Mouse (Mus musculus) forebrain, postnatal 0 days (tissue): ENCODE results near the gene Map3k5. TPM values are rescaled to one million over a fixed set of nuclear protein-coding genes. Genes with fewer than 3 reads are reported as not detected.

ENCODE experiments used
- ATAC-seq: fragments of 200-750 bp; cut with Nextera tagmentation; 2 replicates; pipeline ENCODE4 v1.8.0; 2017; ENCODE audit warnings: mild to moderate bottlenecking, moderate library complexity
- DNase-seq: peaks from one replicate; pipeline ENCODE4 v3.0.0-alpha.2; 2015
- H3K27ac ChIP-seq: fragments of 300-500 bp; sonication (generic); 2 replicates; pipeline ENCODE4 v1.5.1; 2014; ENCODE audit warnings: low read depth, mild to moderate bottlenecking, antibody characterized with exemption, low read length, moderate library complexity, mixed read lengths
- H3K27me3 ChIP-seq: fragments of 300-500 bp; sonication (generic); 2 replicates; pipeline ENCODE4 v1.6.1; 2014; ENCODE audit warnings: mild to moderate bottlenecking, low read length, mixed read lengths; ENCODE audit not compliant: insufficient read depth
- H3K36me3 ChIP-seq: fragments of 300-500 bp; sonication (generic); 2 replicates; pipeline ENCODE4 v1.6.1; 2014; ENCODE audit warnings: mild to moderate bottlenecking, moderate library complexity; ENCODE audit not compliant: insufficient read depth
- H3K4me1 ChIP-seq: fragments of 300-500 bp; sonication (generic); 2 replicates; pipeline ENCODE4 v1.6.1; 2014; ENCODE audit warnings: antibody characterized with exemption; ENCODE audit not compliant: insufficient read depth
- H3K4me2 ChIP-seq: fragments of 300-500 bp; sonication (generic); 2 replicates; pipeline ENCODE4 v1.6.1; 2014; ENCODE audit warnings: low read depth, mild to moderate bottlenecking, moderate library complexity
- H3K4me3 ChIP-seq: fragments of 300-500 bp; sonication (generic); 2 replicates; pipeline ENCODE4 v1.5.1; 2014; ENCODE audit warnings: low read depth, low read length, mixed read lengths
- H3K9ac ChIP-seq: fragments of 300-500 bp; sonication (generic); 2 replicates; pipeline ENCODE4 v1.6.1; 2014; ENCODE audit warnings: mild to moderate bottlenecking
- H3K9me3 ChIP-seq: fragments of 300-500 bp; sonication (generic); 2 replicates; pipeline ENCODE4 v1.6.1; 2016; ENCODE audit warnings: low read length
- CTCF ChIP-seq: sonication (generic); IDR thresholded peaks from 2 replicates; pipeline ENCODE4 v1.5.1; 2016; ENCODE audit warnings: antibody characterized with exemption, control low read depth, low read depth
- WGBS: fragments of 180-500 bp; shearing (Covaris S2); extraction: QIAGEN DNeasy Blood & Tissue Kit; methylation state at CpG from one replicate; pipeline ENCODE4 v1.1.7; 2014; 5-methylcytosine and 5-hydroxymethylcytosine counted together
- polyA plus RNA-seq: library from polyadenylated mRNA; unstranded; fragments of >200 nt; fragmentation: Nextera tagmentation; extraction: Ambion mirVana; gene quantifications from 2 replicates; pipeline ENCODE4 v1.2.1, GENCODE M21; 2015
- total RNA-seq: library from RNA; depleted of rRNA; stranded (reverse); fragments of >200 nt; gene quantifications from 2 replicates; pipeline ENCODE4 v1.2.3, GENCODE M21; 2014; rRNA removed

Map3k5 gene
- total and polyA plus RNA-seq, 2 experiments from 2014 or later = 1.3 to 5.8 TPM

DNA sequence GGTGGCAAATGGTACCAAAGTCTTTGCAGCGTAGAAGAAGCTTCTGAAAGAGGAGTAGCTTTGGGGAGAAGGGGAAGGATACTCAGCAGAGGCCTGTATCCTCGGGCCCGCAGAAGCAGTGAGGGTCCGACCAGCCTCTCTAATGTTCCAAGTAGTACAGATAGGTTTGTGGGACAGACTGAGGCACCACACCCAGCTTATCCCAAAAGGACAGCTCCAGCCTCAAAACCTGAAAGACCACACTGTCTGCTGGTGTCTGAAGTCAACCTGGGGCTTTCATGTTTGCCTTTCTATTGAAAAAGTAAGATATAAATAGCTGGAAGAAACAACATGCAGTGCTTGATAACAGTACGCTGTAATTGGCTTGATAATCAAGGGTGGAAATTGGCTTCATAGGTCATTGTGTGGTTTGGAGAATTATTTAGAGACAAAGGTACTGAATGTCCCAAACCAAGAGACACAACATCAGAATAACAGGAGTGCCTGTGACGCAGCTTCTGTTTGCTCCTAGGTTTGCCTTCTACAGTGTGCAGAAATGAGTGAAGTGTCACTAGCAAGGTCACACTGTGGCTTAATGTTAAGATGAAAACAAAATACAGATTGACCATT, 256.0 kb downstream of the Map3k5 start:
- no peaks in the 10 kb centered on the region for H3K36me3 ChIP-seq
- no peak overlapping the region for H3K4me2 ChIP-seq
- no peaks in the 10 kb centered on the region for H3K9me3 ChIP-seq
- ATAC-seq (no peak), DNase-seq (no peak)
- H3K4me1 ChIP-seq = no peaks in the 10 kb centered on the region
- no peaks in the 10 kb centered on the region for H3K27me3 ChIP-seq
- no peak overlapping the region for H3K4me3 ChIP-seq
- 93% methylated on average over 6 of the region's 6 CpGs for WGBS
- H3K9ac ChIP-seq = no peak overlapping the region
- H3K27ac ChIP-seq = no peak overlapping the region
- TF ChIP-seq CTCF = no peak

Other genes starting within 250 kb of the Map3k5 start
- 0.19 TPM in 1 of 2 replicates, not detected in the other for gene Il20ra, start 221.9 kb upstream of the Map3k5 start, total RNA-seq
- not detected in 2 replicates for gene Il20ra, start 221.9 kb upstream of the Map3k5 start, polyA plus RNA-seq
- 1.5 and 2.5 TPM in 2 replicates for gene Slc35d3, start 83.0 kb upstream of the Map3k5 start, total RNA-seq
- 1.8 and 2.2 TPM in 2 replicates for gene Slc35d3, start 83.0 kb upstream of the Map3k5 start, polyA plus RNA-seq
- 26.5 and 38.2 TPM in 2 replicates for gene Pex7, start 26.8 kb upstream of the Map3k5 start, total RNA-seq
- gene Pex7, start 26.8 kb upstream of the Map3k5 start, polyA plus RNA-seq = 31.2 and 33.8 TPM in 2 replicates
- 6.9 and 14.5 TPM in 2 replicates for gene Map7, start 214.0 kb downstream of the Map3k5 start, total RNA-seq
- gene Map7, start 214.0 kb downstream of the Map3k5 start, polyA plus RNA-seq = 4.3 and 6.3 TPM in 2 replicates